Mouse (Mus musculus): ENCODE measurements around the gene Mill2.
A peak's percentile ranks its signal among the peaks of the same experiment; 100 is the strongest.

DNA sequence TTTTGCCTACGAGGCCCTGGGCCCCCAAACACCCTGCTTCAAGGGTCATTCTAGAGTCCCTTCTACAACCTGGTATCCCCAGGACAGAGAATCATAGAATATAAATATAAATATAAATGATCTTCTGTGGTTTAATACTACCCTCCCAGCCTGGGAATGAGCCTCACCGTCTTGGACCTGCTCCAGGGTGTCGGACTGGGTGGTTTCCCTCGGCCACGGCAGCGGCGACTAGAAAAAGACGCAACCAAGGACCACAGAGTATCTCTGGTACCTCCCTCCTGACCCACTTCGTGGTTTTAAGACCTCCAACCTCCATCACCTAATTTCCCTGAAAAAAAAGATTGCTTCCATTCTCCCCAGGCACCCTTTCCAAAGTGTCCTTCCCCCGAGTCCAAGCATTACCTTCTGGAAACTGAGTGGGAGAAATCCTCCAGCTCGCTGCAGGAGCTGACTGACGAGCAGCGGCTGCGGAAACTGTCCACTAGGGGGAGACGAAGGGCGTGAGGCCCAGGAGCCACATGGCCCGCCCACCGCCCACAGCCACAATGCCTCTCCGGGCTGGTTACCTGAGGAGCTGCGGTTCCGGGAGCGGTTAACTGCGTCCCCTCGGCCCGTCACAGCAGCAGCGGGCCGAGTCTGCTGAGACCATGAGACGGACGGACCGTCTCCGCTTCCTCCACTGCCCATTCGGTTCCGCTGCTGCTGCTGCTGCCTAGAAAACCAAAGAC, 52.3 kb downstream of the Mill2 start:
- TF ChIP-seq CTCF (IDR thresholded peaks at IDR 0.05) (peak; percentile 96), EP300 (IDR thresholded peaks at IDR 0.05) (no peak)

All from lung, postnatal 0 days (tissue).